Comparison of ENCODE assay signal across 8 mouse cellular contexts in genomic region chr7:81571941-81572441, GRCm38 (mm10). TPM values are rescaled to one million over a fixed set of nuclear protein-coding genes. Genes with fewer than 3 reads are reported as not detected.
DNase-seq lines count a peak whose midpoint lies in the region; ATAC-seq and TF ChIP-seq lines count a peak whose summit lies in the region.

No protein-coding gene starts in this region.

- no peaks in the 10 kb centered on the region for H3K9me3 ChIP-seq in hindbrain, embryonic 10.5 days
- no peaks in the 10 kb centered on the region for H3K9me3 ChIP-seq in liver, embryonic 11.5 days (ENCODE audit: control insufficient read depth, low read length)

- peak overlapping the region; percentile 65 for H3K4me3 ChIP-seq in bone marrow, adult 2 months (replicated peaks; ENCODE audit: control insufficient read depth, low read depth, low read length)
- peak overlapping the region; percentile 83 for H3K4me3 ChIP-seq in hindbrain, embryonic 10.5 days
- H3K4me3 ChIP-seq in liver, embryonic 11.5 days (ENCODE audit: low read depth, low read length) = peak overlapping the region; percentile 95
- peak overlapping the region; percentile 69 for H3K4me3 ChIP-seq in small intestine, adult 2 months (ENCODE audit: low read depth, low read length)

- WGBS in bone marrow, adult 2 months = 1% methylated on average over 15 of the region's 15 CpGs
- WGBS in hindbrain, embryonic 10.5 days = 20% methylated on average over 15 of the region's 15 CpGs
- 13% methylated on average over 15 of the region's 15 CpGs for WGBS in liver, embryonic 11.5 days
- 1% methylated on average over 15 of the region's 15 CpGs for whole genome bisulfite sequencing in small intestine, adult 2 months

- no peaks in the 10 kb centered on the region; the same call in none of the 2 replicates for H3K27me3 ChIP-seq in hindbrain, embryonic 10.5 days (ENCODE audit: insufficient read depth, poor library complexity, severe bottlenecking)
- H3K27me3 ChIP-seq in liver, embryonic 11.5 days (replicated peaks; ENCODE audit: control insufficient read depth, insufficient read depth, low read length) = no peaks in the 10 kb centered on the region
- H3K27me3 ChIP-seq in small intestine, adult 2 months (ENCODE audit: control insufficient read depth, insufficient read depth, low read length) = no peaks in the 10 kb centered on the region

- H3K9ac ChIP-seq in liver, embryonic 11.5 days (ENCODE audit: low read depth, low read length) = peak overlapping the region; percentile 87

- no peaks in the 10 kb centered on the region for H3K4me1 ChIP-seq in bone marrow, adult 2 months (ENCODE audit: control insufficient read depth, insufficient read depth, low read length)
- H3K4me1 ChIP-seq in hindbrain, embryonic 10.5 days (replicated peaks) = peaks cover 16% of the 10 kb centered on the region; the same call in 1 of the 2 replicates
- peaks cover 14% of the 10 kb centered on the region for H3K4me1 ChIP-seq in liver, embryonic 11.5 days (replicated peaks; ENCODE audit: control insufficient read depth, insufficient read depth, low read length)
- peaks cover 5% of the 10 kb centered on the region; the same call in 1 of the 2 replicates for H3K4me1 ChIP-seq in small intestine, adult 2 months (ENCODE audit: control insufficient read depth, insufficient read depth, insufficient read length, low read length)

- no peak for TF ChIP-seq POLR2A in bone marrow, adult 2 months (IDR thresholded peaks at IDR 0.05; ENCODE audit: borderline replicate concordance, control insufficient read depth, low read depth, low read length)
- no peak for TF ChIP-seq POLR2A in small intestine, adult 2 months (IDR thresholded peaks at IDR 0.05; ENCODE audit: low read depth, low read length)

- H3K4me2 ChIP-seq in liver, embryonic 11.5 days = peak overlapping the region; percentile 76

- no peak for ATAC-seq in liver, embryonic 11.5 days (replicated peaks; ENCODE audit: low FRiP score)

- peaks cover 18% of the 10 kb centered on the region; the same call in 1 of the 2 replicates for H3K36me3 ChIP-seq in hindbrain, embryonic 10.5 days
- peaks cover 6% of the 10 kb centered on the region; the same call in 1 of the 2 replicates for H3K36me3 ChIP-seq in liver, embryonic 11.5 days (ENCODE audit: control insufficient read depth, insufficient read depth, low read length)
- H3K36me3 ChIP-seq in small intestine, adult 2 months (ENCODE audit: control insufficient read depth, insufficient read depth, low read length) = peaks cover 10% of the 10 kb centered on the region

- H3K27ac ChIP-seq in bone marrow, adult 2 months (ENCODE audit: control insufficient read depth, insufficient read depth, low read depth, low read length, poor library complexity) = peak overlapping the region; percentile 99
- H3K27ac ChIP-seq in hindbrain, embryonic 10.5 days = peak overlapping the region; percentile 93
- peak overlapping the region; percentile 89 for H3K27ac ChIP-seq in liver, embryonic 11.5 days (ENCODE audit: low read depth, low read length)
- H3K27ac ChIP-seq in small intestine, adult 2 months (ENCODE audit: insufficient read depth, low read depth, low read length) = peak overlapping the region; percentile 78

- intact Hi-C loops in heart, postnatal 10 days (cut with DNase I) = loop anchor here (2.0 to 10.0 kb wide), 3 partner anchors 49 to 407 kb away; partner anchors contain the start of gene Rps17

- DNase-seq in heart, adult 18-20 months = peak; percentile 41 to 51
- DNase-seq in heart, postnatal 10 days = no peak
- no peak for DNase-seq in hindbrain, embryonic 10.5 days (ENCODE audit: low spot score)
- no peak for DNase-seq in liver, embryonic 11.5 days (ENCODE audit: low spot score)
- no peak for DNase-seq in cerebellum, adult 8-10 months
- DNase-seq in spleen, postnatal 4 days (ENCODE audit: low spot score in 2 of 2) = no peak

- no peak for TF ChIP-seq CTCF in bone marrow, adult 2 months (IDR thresholded peaks at IDR 0.05; ENCODE audit: control insufficient read depth, insufficient read depth, low read length)
- TF ChIP-seq CTCF in small intestine, adult 2 months (IDR thresholded peaks at IDR 0.05; ENCODE audit: extremely low read depth, insufficient read length, insufficient replicate concordance, low read depth, low read length) = no peak

RNA-seq across cellular contexts. Expression of gene Whamm, which starts 0.9 kb away (rescaled TPM):
- total RNA-seq in heart, adult 18-20 months (2021) = 1 to 10 TPM; 7.3 to 9.1 TPM
- total RNA-seq in heart, postnatal 10 days (2021) = 1 to 10 TPM; 8.1 to 9.2 TPM
- 11.3 and 18.2 TPM in 2 replicates for polyA plus RNA-seq in bone marrow, adult 2 months (2011; ENCODE audit: insufficient read depth, insufficient read length, low replicate concordance, missing spikeins)
- 2.9 and 4.2 TPM in 2 replicates for polyA plus RNA-seq in hindbrain, embryonic 10.5 days (2016; fragmentation: Nextera tagmentation; extraction: Ambion mirVana)
- polyA plus RNA-seq in liver, embryonic 11.5 days (2014; fragmentation: Nextera tagmentation; extraction: Ambion mirVana) = 10.5 and 11.6 TPM in 2 replicates
- polyA plus RNA-seq in small intestine, adult 2 months (2012; rRNA removed) = 17.5 and 34.0 TPM in 2 replicates

RNA-seq across cellular contexts. Expression of gene Fsd2, which starts 5.2 kb away (rescaled TPM):
- total RNA-seq in heart, adult 18-20 months (2021) = 100 to 1,000 TPM; 322 to 355 TPM
- 100 to 1,000 TPM; 214 to 226 TPM for total RNA-seq in heart, postnatal 10 days (2021)
- polyA plus RNA-seq in bone marrow, adult 2 months (2011; ENCODE audit: insufficient read depth, insufficient read length, low replicate concordance, missing spikeins) = 0.75 and 1.1 TPM in 2 replicates
- polyA plus RNA-seq in hindbrain, embryonic 10.5 days (2016; fragmentation: Nextera tagmentation; extraction: Ambion mirVana) = 0.07 and 0.54 TPM in 2 replicates
- polyA plus RNA-seq in liver, embryonic 11.5 days (2014; fragmentation: Nextera tagmentation; extraction: Ambion mirVana) = 0.19 and 0.21 TPM in 2 replicates
- 0.06 and 0.08 TPM in 2 replicates for polyA plus RNA-seq in small intestine, adult 2 months (2012; rRNA removed)

Comparison
In these comparisons a context has a peak if more than half of its experiments do, and no peak if none do; other contexts are left out.
1. DNase-seq: peak in heart, adult 18-20 months (2 of 2); none in heart, postnatal 10 days (0 of 2), hindbrain, embryonic 10.5 days (single experiment), liver, embryonic 11.5 days (single experiment), cerebellum, adult 8-10 months (single experiment) and spleen, postnatal 4 days (0 of 2).
2. Peak in every context shown above with its lines, with median percentiles within 50 percentile points of each other: H3K27ac ChIP-seq and H3K4me3 ChIP-seq.